Mouse (Mus musculus) bone marrow macrophage, adult 2 months (primary cell): ENCODE measurements around the gene Pprc1.

Source experiments
- CTCF ChIP-seq: IDR thresholded peaks from 2 replicates; pipeline ENCODE4 v1.5.1; 2012; ENCODE audit warnings: low read depth, mild to moderate bottlenecking, low read length, moderate library complexity
- POLR2A ChIP-seq: IDR thresholded peaks from 2 replicates; pipeline ENCODE4 v1.6.1; 2012; ENCODE audit warnings: mild to moderate bottlenecking, low read depth, low read length, borderline replicate concordance

DNA sequence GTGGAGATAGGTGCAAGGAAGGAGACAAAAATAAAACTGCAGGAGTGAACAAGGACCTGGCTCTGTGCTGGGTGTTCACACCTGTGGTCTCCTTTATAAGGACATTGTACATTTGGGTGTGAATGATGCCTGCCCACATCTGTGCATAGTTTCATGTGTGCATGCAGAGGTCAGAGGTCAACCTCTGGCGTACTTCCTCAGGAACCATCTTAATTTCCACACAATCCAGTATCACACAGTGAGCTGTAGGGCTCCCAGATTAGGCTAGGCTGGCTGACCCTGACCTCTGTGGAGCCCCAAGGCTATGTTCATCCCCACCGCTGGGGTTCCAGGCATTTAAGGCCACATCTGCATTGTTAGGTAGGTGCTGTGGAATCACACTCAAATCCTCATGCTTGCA is 2.7 kb downstream of the Pprc1 start:
- TF ChIP-seq POLR2A (no peak), CTCF (no peak)
